Mouse (Mus musculus) cortical plate, adult 2 months (tissue): Measurements from ENCODE around the gene A530016L24Rik.

Experiments used
- CTCF ChIP-seq: fragments of 200-500 bp; IDR thresholded peaks from 2 replicates; pipeline ENCODE4 v1.5.1; 2011; ENCODE audit warnings: mild to moderate bottlenecking, control low read depth, low read length; ENCODE audit not compliant: insufficient read depth; ENCODE audit errors: extremely low read depth
- POLR2A ChIP-seq: fragments of 200-500 bp; IDR thresholded peaks from 2 replicates; pipeline ENCODE4 v1.6.1; 2011; ENCODE audit warnings: mild to moderate bottlenecking, low read length, control low read depth; ENCODE audit not compliant: insufficient read depth; ENCODE audit errors: extremely low read depth

DNA sequence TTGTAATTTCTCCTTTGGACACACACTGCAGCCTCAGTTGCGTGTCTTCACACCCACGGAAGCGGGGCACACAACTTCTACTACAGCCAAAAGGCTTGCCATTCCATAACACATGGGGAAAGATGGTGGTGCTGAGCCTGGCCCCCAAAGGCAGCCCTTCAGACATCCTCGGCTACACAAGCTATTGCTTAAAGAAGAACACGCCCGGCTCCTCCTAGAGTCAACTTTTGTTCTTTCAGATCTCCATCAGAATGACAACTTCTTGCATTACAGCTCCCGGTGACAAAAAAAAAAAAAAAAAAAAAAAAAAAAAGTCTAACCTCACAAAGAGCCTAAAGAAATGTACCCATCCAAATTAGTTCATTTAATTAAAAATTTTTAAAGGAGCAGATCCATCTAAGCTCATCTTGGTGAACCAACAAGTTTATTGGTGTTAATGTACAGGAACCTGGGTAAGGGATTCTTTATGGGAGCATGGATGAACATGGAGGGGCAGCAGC lies 50.3 kb downstream of the A530016L24Rik start:
- TF ChIP-seq CTCF (no peak), POLR2A (no peak)
